Comparison of ENCODE assay signal across 8 mouse cellular contexts in genomic region chr11:67965242-67965883, GRCm38 (mm10). TPM values are rescaled to one million over a fixed set of nuclear protein-coding genes. Genes with fewer than 3 reads are reported as not detected.
A peak's percentile ranks its signal among the peaks of the same experiment; 100 is the strongest.
DNase-seq lines count a peak whose midpoint lies in the region; ATAC-seq lines count a peak whose summit lies in the region.

Gene Cfap52 (minus strand): TSS chr11:67965651.

- peak within 1 kb of the TSS; percentile 89 for H3K9ac ChIP-seq in heart, embryonic 15.5 days
- peak within 1 kb of the TSS; percentile 77 for H3K9ac ChIP-seq in liver, embryonic 12.5 days

- no peaks in the 10 kb centered on the region for H3K27me3 ChIP-seq in forebrain, embryonic 10.5 days (ENCODE audit: poor library complexity, severe bottlenecking)
- no peaks in the 10 kb centered on the region for H3K27me3 ChIP-seq in heart, embryonic 15.5 days
- no peaks in the 10 kb centered on the region for H3K27me3 ChIP-seq in liver, embryonic 12.5 days (replicated peaks)
- H3K27me3 ChIP-seq in splenic B cell, adult 2 months (ENCODE audit: control insufficient read depth, insufficient read depth, low read length, poor library complexity, severe bottlenecking) = no peaks in the 10 kb centered on the region

- H3K27ac ChIP-seq in forebrain, embryonic 10.5 days = peak within 1 kb of the TSS; percentile 86
- H3K27ac ChIP-seq in heart, embryonic 15.5 days = peak within 1 kb of the TSS; percentile 61; the same call in 1 of the 2 replicates
- peak within 1 kb of the TSS; percentile 60; the same call in 1 of the 2 replicates for H3K27ac ChIP-seq in liver, embryonic 12.5 days

- no peaks in the 10 kb centered on the region for H3K9me3 ChIP-seq in forebrain, embryonic 10.5 days
- H3K9me3 ChIP-seq in heart, embryonic 15.5 days (replicated peaks) = no peaks in the 10 kb centered on the region
- no peaks in the 10 kb centered on the region for H3K9me3 ChIP-seq in liver, embryonic 12.5 days (replicated peaks)

- WGBS in forebrain, embryonic 10.5 days = 7% methylated on average over 15 of the region's 15 CpGs
- 9% methylated on average over 15 of the region's 15 CpGs for WGBS in heart, embryonic 15.5 days
- whole genome bisulfite sequencing in liver, embryonic 12.5 days (ENCODE audit: insufficient replicate concordance) = 8% methylated on average over 15 of the region's 15 CpGs

- H3K4me3 ChIP-seq in forebrain, embryonic 10.5 days = peak within 1 kb of the TSS; percentile 88
- H3K4me3 ChIP-seq in heart, embryonic 15.5 days = peak within 1 kb of the TSS; percentile 88
- peak within 1 kb of the TSS; percentile 71 for H3K4me3 ChIP-seq in liver, embryonic 12.5 days

- H3K36me3 ChIP-seq in forebrain, embryonic 10.5 days (replicated peaks) = peaks cover 5% of the 10 kb centered on the region
- H3K36me3 ChIP-seq in heart, embryonic 15.5 days = peaks cover 2% of the 10 kb centered on the region
- H3K36me3 ChIP-seq in liver, embryonic 12.5 days = peaks cover 6% of the 10 kb centered on the region
- 0 out of 2 replicates have a peak, but pooled peaks cover 1% of the 10 kb centered on the region for H3K36me3 ChIP-seq in splenic B cell, adult 2 months (ENCODE audit: control insufficient read depth, insufficient read depth, low read length, poor library complexity, severe bottlenecking)

- no peak for ATAC-seq in heart, embryonic 15.5 days (replicated peaks; ENCODE audit: insufficient number of reproducible peaks, insufficient read depth, low FRiP score, low read depth)
- peak; percentile 69 for ATAC-seq in liver, embryonic 12.5 days

- peaks cover 26% of the 10 kb centered on the region for H3K4me1 ChIP-seq in forebrain, embryonic 10.5 days
- H3K4me1 ChIP-seq in heart, embryonic 15.5 days (replicated peaks) = peaks cover 17% of the 10 kb centered on the region
- peaks cover 20% of the 10 kb centered on the region for H3K4me1 ChIP-seq in liver, embryonic 12.5 days

- H3K4me2 ChIP-seq in heart, embryonic 15.5 days = peak within 1 kb of the TSS; percentile 75
- H3K4me2 ChIP-seq in liver, embryonic 12.5 days = peak within 1 kb of the TSS; percentile 73

- peak; percentile 71 to 79 for DNase-seq in CD8-positive naive resting alpha-beta T cell, adult 2 months (ENCODE audit: low read depth in 2 of 2, low spot score in 2 of 2)
- DNase-seq in c-Kit-positive CD71-negative TER-119-negative erythroid progenitor cells, embryonic 14.5 days (ENCODE audit: low read depth) = peak; percentile 65
- peak; percentile 86 for DNase-seq in forebrain, embryonic 10.5 days (ENCODE audit: extremely low spot score, low spot score)
- peak; percentile 93 for DNase-seq in kidney, postnatal 14 days
- DNase-seq in naive thymus-derived CD4-positive, alpha-beta T cell, adult 2 months (ENCODE audit: low read depth) = peak; percentile 90
- DNase-seq in splenic B cell, adult 2 months (ENCODE audit: low read depth, low spot score) = peak; percentile 74

RNA-seq across cellular contexts. Expression of gene Cfap52, which starts in this region (rescaled TPM):
- polyA plus RNA-seq in forebrain, embryonic 10.5 days (2016; fragmentation: Nextera tagmentation; extraction: Ambion mirVana) = 0.57 and 0.74 TPM in 2 replicates
- 0.28 and 0.42 TPM in 2 replicates for polyA plus RNA-seq in heart, embryonic 15.5 days (2015; fragmentation: Nextera tagmentation; extraction: Ambion mirVana)
- not detected in 2 replicates for polyA plus RNA-seq in liver, embryonic 12.5 days (2016; fragmentation: Nextera tagmentation; extraction: Ambion mirVana)

Comparison
In these comparisons a context has a peak if more than half of its experiments do, and no peak if none do; other contexts are left out.
1. Peak in DNase-seq, H3K4me3 ChIP-seq and H3K27ac ChIP-seq in forebrain, embryonic 10.5 days; RNA of the gene not detected or under 1 TPM.
2. Peak in ATAC-seq, H3K4me3 ChIP-seq, H3K27ac ChIP-seq, H3K9ac ChIP-seq and H3K4me2 ChIP-seq in liver, embryonic 12.5 days; RNA of the gene not detected or under 1 TPM.